Comparison of ENCODE assay signal across 7 mouse cellular contexts in genomic region chr11:120660301-120661075, GRCm38 (mm10). TPM values are rescaled to one million over a fixed set of nuclear protein-coding genes. Genes with fewer than 3 reads are reported as not detected.
DNase-seq lines count a peak whose midpoint lies in the region; ATAC-seq lines count a peak whose summit lies in the region.

No protein-coding gene starts in this region.

- peak; percentile 48; the same call in 1 of the 2 replicates for ATAC-seq in forebrain, embryonic 15.5 days (replicated peaks)
- ATAC-seq in stomach, embryonic 15.5 days (ENCODE audit: insufficient read depth, low FRiP score, low read depth) = peak; percentile 59; the same call in 1 of the 2 replicates

- WGBS in forebrain, embryonic 15.5 days = under 1% methylated on average over 92 of the region's 95 CpGs
- under 1% methylated on average over 70 of the region's 95 CpGs for WGBS in stomach, embryonic 15.5 days

- DNase-seq in CD4-positive helper T cell, adult 2 months (ENCODE audit: low read depth, low spot score) = peak; percentile 30
- DNase-seq in Muller cell, postnatal 12 days (ENCODE audit: inconsistent ontology term) = peak; percentile 51
- peak; percentile 62 for DNase-seq in kidney, adult 9 months
- DNase-seq in lung, postnatal 10 days = peak; percentile 79
- DNase-seq in right cerebral cortex, adult 2 months (ENCODE audit: low spot score in 2 of 2) = no peak

- H3K27me3 ChIP-seq in forebrain, embryonic 15.5 days = peaks cover 73% of the 10 kb centered on the region
- peaks cover 68% of the 10 kb centered on the region for H3K27me3 ChIP-seq in stomach, embryonic 15.5 days (replicated peaks)

- no peaks in the 10 kb centered on the region for H3K36me3 ChIP-seq in forebrain, embryonic 15.5 days
- no peaks in the 10 kb centered on the region for H3K36me3 ChIP-seq in stomach, embryonic 15.5 days

- peak overlapping the region; percentile 52 for H3K4me2 ChIP-seq in forebrain, embryonic 15.5 days (replicated peaks)
- peak overlapping the region; percentile 82 for H3K4me2 ChIP-seq in stomach, embryonic 15.5 days

- H3K9ac ChIP-seq in forebrain, embryonic 15.5 days (replicated peaks) = no peak overlapping the region
- no peak overlapping the region for H3K9ac ChIP-seq in stomach, embryonic 15.5 days

- peaks cover 21% of the 10 kb centered on the region for H3K4me1 ChIP-seq in forebrain, embryonic 15.5 days
- peaks cover 20% of the 10 kb centered on the region for H3K4me1 ChIP-seq in stomach, embryonic 15.5 days

- no peak overlapping the region for H3K27ac ChIP-seq in forebrain, embryonic 15.5 days (replicated peaks)
- no peak overlapping the region for H3K27ac ChIP-seq in stomach, embryonic 15.5 days

- H3K9me3 ChIP-seq in forebrain, embryonic 15.5 days = no peaks in the 10 kb centered on the region
- H3K9me3 ChIP-seq in stomach, embryonic 15.5 days = no peaks in the 10 kb centered on the region

- peak overlapping the region; percentile 33 for H3K4me3 ChIP-seq in forebrain, embryonic 15.5 days
- H3K4me3 ChIP-seq in stomach, embryonic 15.5 days (replicated peaks) = peak overlapping the region; percentile 46

RNA-seq across cellular contexts. Expression of gene Notum, which starts 0.5 kb away (rescaled TPM):
- polyA plus RNA-seq in forebrain, embryonic 15.5 days (2015; fragmentation: Nextera tagmentation; extraction: Ambion mirVana) = 0.46 and 1.1 TPM in 2 replicates
- polyA plus RNA-seq in stomach, embryonic 15.5 days (2015; fragmentation: Nextera tagmentation; extraction: Ambion mirVana) = 3.9 and 4.9 TPM in 2 replicates

RNA-seq across cellular contexts. Expression of gene Aspscr1, which starts 12.3 kb away (rescaled TPM):
- polyA plus RNA-seq in forebrain, embryonic 15.5 days (2015; fragmentation: Nextera tagmentation; extraction: Ambion mirVana) = 144 and 154 TPM in 2 replicates
- polyA plus RNA-seq in stomach, embryonic 15.5 days (2015; fragmentation: Nextera tagmentation; extraction: Ambion mirVana) = 105 and 113 TPM in 2 replicates

RNA-seq across cellular contexts. Expression of gene Myadml2, which starts 12.5 kb away (rescaled TPM):
- polyA plus RNA-seq in forebrain, embryonic 15.5 days (2015; fragmentation: Nextera tagmentation; extraction: Ambion mirVana) = 0.47 TPM in 1 of 2 replicates, not detected in the other
- polyA plus RNA-seq in stomach, embryonic 15.5 days (2015; fragmentation: Nextera tagmentation; extraction: Ambion mirVana) = 0.28 and 0.44 TPM in 2 replicates

RNA-seq across cellular contexts. Expression of gene Pycr1, which starts 16.9 kb away (rescaled TPM):
- 30.9 and 35.3 TPM in 2 replicates for polyA plus RNA-seq in forebrain, embryonic 15.5 days (2015; fragmentation: Nextera tagmentation; extraction: Ambion mirVana)
- 32.5 and 32.7 TPM in 2 replicates for polyA plus RNA-seq in stomach, embryonic 15.5 days (2015; fragmentation: Nextera tagmentation; extraction: Ambion mirVana)

RNA-seq across cellular contexts. Expression of gene Mafg, which starts 27.1 kb away (rescaled TPM):
- 42.1 and 44.1 TPM in 2 replicates for polyA plus RNA-seq in forebrain, embryonic 15.5 days (2015; fragmentation: Nextera tagmentation; extraction: Ambion mirVana)
- 29.3 and 31.9 TPM in 2 replicates for polyA plus RNA-seq in stomach, embryonic 15.5 days (2015; fragmentation: Nextera tagmentation; extraction: Ambion mirVana)

Comparison
In these comparisons a context has a peak if more than half of its experiments do, and no peak if none do; other contexts are left out.
1. DNase-seq: peak in CD4-positive helper T cell, adult 2 months (single experiment), Muller cell, postnatal 12 days (single experiment), kidney, adult 9 months (single experiment) and lung, postnatal 10 days (single experiment); none in right cerebral cortex, adult 2 months (0 of 2).